Mouse (Mus musculus) kidney, adult 8-10 months (tissue): ENCODE data around the gene Cyp2d34.

Experiments used
- DNase-seq, 2 experiments: peaks; one replicate each; pipeline ENCODE4 v3.0.0; 2022

Gene Cyp2d34

DNA sequence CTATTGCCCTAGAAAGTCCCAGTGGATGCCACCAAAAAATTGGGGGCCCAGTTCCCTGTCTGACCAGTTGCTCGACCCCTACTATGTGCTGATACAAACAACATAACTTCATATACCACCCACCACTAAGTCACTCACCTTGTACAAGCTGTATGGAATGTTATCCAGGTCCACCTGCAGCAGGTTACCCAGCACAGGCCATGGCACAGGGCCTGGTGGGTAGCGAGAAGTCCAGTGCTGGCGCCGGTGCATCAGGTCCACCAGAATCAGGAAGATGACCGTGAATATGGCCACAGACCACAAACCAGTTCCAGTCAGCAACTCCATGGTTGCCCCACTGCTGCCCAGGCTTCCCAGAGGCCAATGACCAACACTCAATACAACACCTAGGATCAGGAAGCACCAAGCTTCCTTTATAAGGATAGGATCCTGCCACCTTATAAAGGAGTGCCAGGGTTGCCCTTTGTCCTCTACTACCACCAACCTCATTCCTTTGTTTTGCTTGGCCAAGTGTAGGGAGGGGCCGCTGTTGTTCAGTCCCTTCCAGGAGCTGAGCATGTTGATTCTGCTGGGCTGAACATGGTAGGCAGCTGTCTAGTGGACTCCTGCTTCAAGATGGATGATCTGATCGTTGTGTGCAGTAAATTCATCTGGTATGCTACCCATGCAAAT, at the start of gene Cyp2d34:
TSS of gene Cyp2d34 (minus strand) at position 416 of the 672 bp plus-strand sequence.
- DNase-seq: no peak

DNA sequence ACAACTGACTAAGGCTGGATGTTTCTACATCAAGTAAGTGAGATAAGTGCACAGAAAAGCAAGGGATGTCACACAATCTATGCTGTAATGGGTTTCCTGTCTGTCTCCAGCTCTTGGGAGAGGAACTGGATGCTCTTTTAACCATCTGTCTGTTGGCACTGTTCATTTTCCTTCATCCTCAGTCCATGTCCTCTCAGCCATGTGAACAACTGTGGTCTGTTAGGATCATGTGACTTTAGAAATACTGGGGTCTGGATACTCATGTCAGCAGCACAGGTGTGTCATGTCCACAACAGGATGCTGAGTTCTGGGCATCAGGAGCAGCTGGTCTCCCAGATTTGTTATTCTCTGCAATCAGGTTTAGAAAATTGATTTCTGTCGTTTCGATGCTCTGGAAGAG, 35.6 kb upstream of the Cyp2d34 start:
- DNase-seq: no peak

DNA sequence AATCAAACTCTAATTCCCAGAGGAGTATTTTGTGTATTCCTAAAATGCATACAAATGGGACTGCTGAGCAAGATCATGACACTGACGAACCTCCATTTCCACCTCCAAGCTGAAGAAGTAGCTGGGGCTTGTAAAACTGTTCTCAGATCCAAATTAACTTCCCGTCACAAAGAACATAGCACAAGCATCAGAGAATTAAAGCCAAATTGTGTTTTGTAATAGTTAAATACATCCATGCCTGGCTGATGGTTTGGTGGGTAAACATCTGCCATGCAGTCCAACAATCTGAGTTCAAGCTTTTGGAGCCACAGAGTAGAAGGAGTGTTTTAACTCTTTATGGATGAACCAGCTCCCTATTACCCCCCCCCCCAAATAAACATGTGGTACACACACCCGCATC, 23.6 kb upstream of the Cyp2d34 start:
- DNase-seq: no peak

DNA sequence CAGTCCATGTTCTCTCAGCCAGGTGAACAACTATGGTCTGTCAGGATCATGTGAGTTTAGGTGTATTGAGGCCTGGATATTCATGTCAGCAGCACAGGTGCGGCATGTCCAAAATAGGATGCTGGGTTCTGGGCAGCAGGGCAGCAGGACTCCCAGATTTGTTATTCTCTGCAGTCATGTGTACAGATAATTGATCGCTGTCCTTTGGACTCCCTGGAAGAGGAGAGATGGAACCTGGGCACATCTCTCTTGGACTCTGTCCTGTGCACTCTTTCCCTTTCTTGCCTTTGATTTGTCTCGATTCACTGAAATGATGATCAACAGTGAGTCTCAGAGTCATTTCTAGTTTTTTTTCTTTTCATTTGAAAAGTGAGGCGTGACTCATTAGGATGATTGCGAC, 23.0 kb upstream of the Cyp2d34 start:
- peak in 1 of 2 experiments; percentile 36 for DNase-seq

DNA sequence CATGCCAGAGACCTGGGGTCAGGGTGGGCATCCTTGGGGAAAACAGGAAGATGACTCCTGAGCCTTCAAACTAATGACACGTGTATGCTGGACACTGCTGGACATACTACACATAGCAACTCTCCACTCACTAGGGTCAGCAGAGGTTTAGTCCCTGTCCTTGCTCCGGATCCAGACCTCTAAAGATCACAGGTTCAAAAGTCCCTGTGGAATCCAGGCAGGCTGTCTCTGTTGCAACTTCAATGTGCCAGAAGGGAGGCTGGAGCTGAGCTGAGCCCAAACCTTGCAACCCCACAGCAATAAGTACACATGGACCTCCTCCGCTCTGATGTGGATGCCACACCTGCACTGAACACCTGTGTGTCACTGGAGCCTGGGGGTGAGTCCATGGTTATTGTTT, 22.0 kb upstream of the Cyp2d34 start:
- DNase-seq: no peak

DNA sequence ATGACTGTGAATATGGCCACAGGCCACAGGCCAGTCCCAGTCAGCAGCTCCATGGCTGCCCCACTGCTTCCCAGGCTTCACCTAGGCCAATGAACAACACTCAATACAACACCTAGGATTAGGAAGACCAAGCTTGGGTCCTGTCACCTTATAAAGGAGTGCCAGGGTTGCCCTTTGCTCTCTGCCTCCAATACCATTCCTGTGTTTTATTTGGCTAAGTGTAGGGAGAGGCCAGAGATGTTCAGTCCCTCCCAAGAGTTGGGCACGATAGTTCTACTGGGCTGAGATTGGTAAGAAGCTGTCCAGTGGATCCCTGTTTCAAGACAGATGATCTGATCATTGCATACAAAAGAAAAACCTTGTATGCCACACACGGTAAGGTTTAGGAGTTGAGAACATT, 21.2 kb upstream of the Cyp2d34 start:
- DNase-seq: no peak

DNA sequence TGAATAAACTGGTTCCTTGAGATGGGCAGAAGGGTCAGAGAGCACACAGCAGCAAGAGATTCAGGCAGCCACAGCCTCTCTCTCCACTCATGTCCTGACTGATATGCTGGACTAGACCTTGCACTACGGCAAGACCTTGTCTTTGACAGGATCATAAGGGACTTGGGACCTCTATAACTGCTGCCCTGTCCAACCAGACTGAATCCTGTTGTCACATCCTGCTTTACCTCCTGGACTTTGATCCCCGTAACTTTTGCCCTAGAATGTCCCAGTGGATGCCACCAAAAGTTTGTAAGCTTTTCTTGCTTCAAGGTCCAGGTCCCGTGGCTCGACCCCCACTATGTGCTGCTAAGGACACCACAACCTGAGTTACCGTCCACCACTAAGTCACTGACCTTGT, 20.6 kb upstream of the Cyp2d34 start:
- no peak for DNase-seq

DNA sequence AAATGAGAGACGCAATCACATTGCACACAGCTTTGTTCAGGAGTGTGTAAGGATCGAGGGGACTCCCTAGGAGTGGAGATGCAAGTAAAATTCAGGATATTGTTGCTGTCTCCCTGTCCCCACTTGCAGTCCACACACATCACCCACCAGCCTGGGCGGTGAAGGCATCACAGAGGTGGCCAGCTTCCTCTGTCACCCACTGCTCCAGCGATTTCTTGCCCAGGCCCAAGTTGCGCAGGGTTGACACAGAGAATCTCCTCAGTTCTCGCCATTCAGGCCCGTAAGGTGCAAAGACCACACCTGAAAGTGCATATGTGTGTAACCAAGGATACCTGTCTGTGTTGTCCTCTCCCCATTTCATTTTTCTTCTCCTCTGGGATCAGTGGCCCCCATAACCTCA, 19.5 kb upstream of the Cyp2d34 start:
- DNase-seq: no peak

DNA sequence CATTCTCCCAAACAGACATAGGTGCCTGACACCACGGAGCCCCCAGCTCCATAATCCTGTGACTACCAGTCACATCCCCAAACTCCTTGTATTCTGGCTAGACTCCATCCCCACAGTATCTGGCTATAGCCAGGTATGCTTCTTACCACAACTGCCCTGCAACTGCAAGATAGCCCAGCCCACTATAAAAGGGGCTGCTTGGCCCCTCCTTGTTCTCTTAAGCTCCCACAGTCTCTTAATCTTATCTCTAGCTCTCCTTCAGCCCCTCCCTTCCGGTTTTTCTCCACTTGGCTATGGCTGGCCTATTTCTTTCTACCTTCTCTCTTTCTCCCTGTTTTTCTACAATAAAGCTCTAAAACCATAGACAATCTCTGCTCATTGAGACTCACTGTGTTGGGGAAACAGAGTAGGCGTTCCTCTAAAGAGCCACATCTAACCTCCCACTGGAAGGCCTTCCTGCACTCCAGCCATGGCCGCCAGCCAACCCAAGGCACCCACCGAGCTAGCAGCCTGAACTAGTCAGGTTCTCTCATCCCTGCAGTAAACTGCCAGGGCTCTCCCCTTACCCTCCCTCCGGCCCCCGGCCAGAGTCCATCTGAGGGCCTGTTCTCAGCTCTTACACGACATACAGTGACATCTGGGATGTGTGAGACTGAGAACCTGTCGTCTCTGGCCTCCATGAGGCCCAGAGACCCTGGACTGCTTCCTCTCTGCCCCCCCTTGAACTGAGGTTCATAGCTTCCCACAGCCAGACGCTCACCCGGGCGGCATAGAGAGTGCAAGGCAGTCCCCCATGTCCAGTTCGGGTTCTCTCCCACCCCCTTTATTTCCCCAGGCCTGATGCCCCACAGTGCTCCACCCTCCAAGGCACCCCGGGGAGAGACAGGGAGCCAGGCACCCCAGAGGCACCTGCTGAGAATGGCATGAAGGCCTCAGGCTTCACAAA, 16.7 kb upstream of the Cyp2d34 start:
- DNase-seq: no peak

DNA sequence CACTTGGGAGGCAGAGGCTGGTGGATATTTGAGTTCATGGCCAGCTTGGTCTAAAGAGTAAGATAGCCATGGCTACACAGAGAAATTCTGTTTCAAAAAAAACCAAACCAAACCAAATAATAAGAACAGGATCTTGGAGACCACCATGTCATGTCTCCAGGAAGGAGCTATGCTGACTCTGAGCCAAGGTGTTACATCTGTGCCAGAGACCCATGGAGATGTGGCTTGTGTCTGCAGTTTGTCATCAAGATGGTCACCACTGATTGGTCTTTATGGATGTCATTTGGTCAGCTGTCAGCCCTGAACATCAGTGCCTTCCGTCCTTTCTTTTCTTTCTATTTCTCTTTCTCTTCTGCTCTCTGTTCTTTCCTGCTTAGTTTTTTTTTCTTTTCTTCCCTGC, 14.2 kb upstream of the Cyp2d34 start:
- DNase-seq: no peak

DNA sequence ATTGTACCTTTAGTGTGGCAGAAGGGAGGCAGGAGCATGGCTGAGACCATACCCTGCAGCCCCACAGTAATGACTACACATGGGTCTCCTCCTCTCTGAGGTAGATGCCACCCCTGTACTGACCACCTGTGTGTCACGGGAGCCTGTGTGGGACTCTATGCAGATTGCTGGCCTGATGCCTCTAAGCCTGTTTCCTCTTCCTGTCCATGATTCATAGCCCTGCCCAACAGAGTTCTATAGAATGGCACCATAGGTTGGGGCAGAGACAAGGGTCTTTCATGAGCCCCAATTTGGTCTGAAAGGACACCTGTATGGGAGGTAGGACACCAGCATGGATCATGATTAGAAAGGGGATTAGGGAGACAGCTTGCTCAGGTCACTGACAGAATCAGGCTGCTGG, 1.2 kb upstream of the Cyp2d34 start:
- no peak for DNase-seq

DNA sequence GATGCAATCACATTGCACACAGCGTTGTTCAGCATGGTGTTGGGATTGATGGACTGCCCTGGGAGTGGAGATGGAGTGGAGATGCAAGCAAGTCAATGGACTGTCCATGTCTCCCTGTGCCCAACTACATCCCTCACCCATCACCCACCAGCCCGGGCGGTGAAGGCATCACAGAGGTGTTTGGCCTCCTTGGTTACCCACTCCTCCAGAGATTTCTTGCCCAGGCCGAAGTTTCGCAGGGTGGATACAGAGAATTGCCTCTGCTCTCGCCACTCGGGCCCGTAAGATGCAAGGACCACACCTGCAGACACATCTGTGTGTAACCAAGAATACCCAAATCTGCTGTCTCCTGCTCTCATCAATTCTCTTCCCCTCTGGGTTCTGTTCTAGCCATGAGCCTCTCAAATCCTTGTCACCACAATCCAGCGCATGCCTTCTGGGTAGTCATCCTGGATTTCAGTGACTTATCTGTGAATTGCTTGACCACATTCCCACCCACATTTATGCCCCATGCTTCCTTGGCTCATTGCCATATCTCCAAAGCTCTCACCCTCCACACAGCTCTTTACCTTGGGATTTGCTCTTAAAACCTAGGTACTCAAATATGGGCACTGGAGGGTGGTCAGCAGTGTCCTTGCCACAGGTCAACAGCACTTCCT, 2.3 kb downstream of the Cyp2d34 start:
- DNase-seq: no peak

DNA sequence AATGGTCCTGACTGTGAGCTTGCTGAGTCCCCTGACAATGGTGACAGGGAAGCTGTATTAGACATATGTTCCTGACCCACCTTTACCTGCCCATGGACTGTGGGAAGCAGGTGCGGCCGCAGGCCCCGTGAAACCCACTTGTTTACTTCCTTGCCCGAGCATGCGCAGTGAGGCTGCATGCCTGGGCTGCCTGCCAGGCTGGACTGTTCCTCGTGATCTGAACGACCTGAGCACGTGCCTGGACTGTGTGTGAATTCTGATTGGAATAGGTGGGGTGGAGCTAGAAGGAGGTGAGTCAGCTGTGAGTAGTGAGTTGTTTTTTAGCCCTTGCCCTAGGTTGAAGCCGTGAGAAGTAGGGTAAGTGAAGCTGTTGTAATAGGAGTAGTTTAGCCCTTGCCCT, 38.1 kb downstream of the Cyp2d34 start:
- DNase-seq: peak; percentile 85 to 88

DNA sequence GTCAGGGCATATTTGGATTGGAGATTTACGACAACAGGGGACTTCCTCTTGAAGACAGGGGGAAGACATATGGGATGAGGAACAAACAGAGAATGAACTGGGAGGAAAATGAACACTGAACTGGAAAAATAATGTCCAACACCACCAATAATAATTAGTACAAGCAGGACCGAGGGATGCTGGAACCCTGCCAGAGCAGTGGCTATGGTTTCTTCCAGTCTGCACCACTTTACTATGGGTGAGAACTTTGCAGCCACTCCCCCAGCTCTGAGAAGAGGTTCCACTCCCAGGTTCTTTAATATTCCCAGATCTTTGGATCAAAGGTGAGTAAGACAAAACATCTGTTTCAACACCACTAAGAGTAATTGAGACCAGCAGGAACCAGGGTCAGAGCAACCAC, 41.7 kb downstream of the Cyp2d34 start:
- DNase-seq: no peak

DNA sequence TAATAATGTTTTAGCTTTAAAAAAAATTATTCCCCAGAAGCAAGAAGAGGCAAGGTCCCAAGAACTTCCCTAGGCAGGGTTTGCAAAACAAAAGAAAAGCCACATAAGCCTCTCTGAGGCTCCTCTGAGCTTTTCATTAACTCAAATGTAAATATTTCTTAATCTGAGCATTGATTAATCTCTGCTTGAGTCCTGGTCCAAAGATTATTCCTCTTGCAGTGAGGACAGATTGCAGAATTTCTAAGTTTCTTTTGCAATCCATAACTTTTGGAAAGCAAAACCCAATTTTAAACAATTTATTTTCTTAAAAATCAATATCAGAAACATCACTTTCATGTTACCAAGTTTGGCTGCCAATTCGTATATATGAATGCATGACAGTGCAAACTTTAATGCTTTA, 47.9 kb downstream of the Cyp2d34 start:
- DNase-seq: no peak
